Mouse (Mus musculus) liver, embryonic 13.5 days (tissue): ENCODE data around the gene Prok1. TPM values are rescaled to one million over a fixed set of nuclear protein-coding genes. Genes with fewer than 3 reads are reported as not detected.
A peak's percentile ranks its signal among the peaks of the same experiment; 100 is the strongest.

Experiments used
- ATAC-seq: fragments of 200-750 bp; cut with Nextera tagmentation; 2 replicates; pipeline ENCODE4 v1.8.0; 2017; ENCODE audit warnings: low read depth, mild to moderate bottlenecking, moderate number of reproducible peaks, moderate library complexity
- DNase-seq: peaks from one replicate; pipeline ENCODE4 v3.0.0; 2022
- H3K27ac ChIP-seq: fragments of 300-500 bp; sonication (generic); 2 replicates; pipeline ENCODE4 v1.5.1; 2015; ENCODE audit warnings: moderate library complexity, mild to moderate bottlenecking, inconsistent platforms
- H3K27me3 ChIP-seq: fragments of 300-500 bp; sonication (generic); 2 replicates; pipeline ENCODE4 v1.6.1; 2015; ENCODE audit warnings: mild to moderate bottlenecking, inconsistent platforms
- H3K36me3 ChIP-seq: fragments of 300-500 bp; sonication (generic); 2 replicates; pipeline ENCODE4 v1.6.1; 2015; ENCODE audit warnings: mild to moderate bottlenecking, inconsistent platforms
- H3K4me1 ChIP-seq: fragments of 300-500 bp; sonication (generic); replicated peaks from 2 replicates; pipeline ENCODE4 v1.6.1; 2015; ENCODE audit warnings: inconsistent platforms
- H3K4me2 ChIP-seq: fragments of 300-500 bp; sonication (generic); 2 replicates; pipeline ENCODE4 v1.6.1; 2015; ENCODE audit warnings: inconsistent platforms, mild to moderate bottlenecking, moderate library complexity
- H3K4me3 ChIP-seq: fragments of 300-500 bp; sonication (generic); replicated peaks from 2 replicates; pipeline ENCODE4 v1.5.1; 2015; ENCODE audit warnings: mild to moderate bottlenecking, inconsistent platforms
- H3K9ac ChIP-seq: fragments of 300-500 bp; sonication (generic); 2 replicates; pipeline ENCODE4 v1.6.1; 2015; ENCODE audit warnings: mild to moderate bottlenecking, inconsistent platforms
- H3K9me3 ChIP-seq: fragments of 300-500 bp; sonication (generic); replicated peaks from 2 replicates; pipeline ENCODE4 v1.6.1; 2016; ENCODE audit warnings: inconsistent platforms
- WGBS: fragments of 180-500 bp; shearing (Covaris S2); methylation state at CpG from one replicate; pipeline ENCODE4 v1.1.7; 2015; ENCODE audit not compliant: insufficient replicate concordance; 5-methylcytosine and 5-hydroxymethylcytosine counted together
- polyA plus RNA-seq: library from polyadenylated mRNA; unstranded; fragments of >200 nt; fragmentation: Nextera tagmentation; extraction: Ambion mirVana; gene quantifications from 2 replicates; pipeline ENCODE4 v1.2.1, GENCODE M21; 2015

Gene Prok1
- polyA plus RNA-seq, 1 experiment from 2014 or later: not detected

DNA sequence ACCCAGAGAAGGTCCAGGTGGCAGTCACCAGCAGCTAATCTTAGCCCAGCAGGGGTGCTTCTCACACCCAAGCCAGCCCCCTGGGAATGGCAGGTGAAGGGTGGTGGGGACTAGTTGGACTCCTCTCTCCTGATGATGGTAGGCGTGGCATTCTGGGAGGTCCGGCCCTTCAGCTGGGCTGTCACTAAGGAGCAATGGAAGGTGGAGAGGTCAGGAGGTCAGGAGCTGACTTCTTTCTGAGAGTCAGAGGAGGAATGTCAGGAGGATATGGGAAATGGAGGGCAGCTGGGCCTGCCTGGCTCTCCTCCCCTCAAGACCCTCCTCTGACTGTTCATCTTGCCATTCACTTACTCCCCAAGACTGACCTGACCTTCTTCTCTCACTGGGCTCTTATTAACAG is 1.5 kb downstream of the Prok1 start:
- no peak for ATAC-seq
- no peaks in the 10 kb centered on the region for H3K4me1 ChIP-seq
- DNase-seq: no peak
- H3K27ac ChIP-seq: no peak overlapping the region
- H3K9ac ChIP-seq: no peak overlapping the region
- H3K27me3 ChIP-seq: peaks cover 3% of the 10 kb centered on the region
- WGBS: 65% methylated on average over 2 of the region's 2 CpGs
- H3K4me2 ChIP-seq: no peak overlapping the region
- no peak overlapping the region for H3K4me3 ChIP-seq
- H3K36me3 ChIP-seq: no peaks in the 10 kb centered on the region
- H3K9me3 ChIP-seq: no peaks in the 10 kb centered on the region

DNA sequence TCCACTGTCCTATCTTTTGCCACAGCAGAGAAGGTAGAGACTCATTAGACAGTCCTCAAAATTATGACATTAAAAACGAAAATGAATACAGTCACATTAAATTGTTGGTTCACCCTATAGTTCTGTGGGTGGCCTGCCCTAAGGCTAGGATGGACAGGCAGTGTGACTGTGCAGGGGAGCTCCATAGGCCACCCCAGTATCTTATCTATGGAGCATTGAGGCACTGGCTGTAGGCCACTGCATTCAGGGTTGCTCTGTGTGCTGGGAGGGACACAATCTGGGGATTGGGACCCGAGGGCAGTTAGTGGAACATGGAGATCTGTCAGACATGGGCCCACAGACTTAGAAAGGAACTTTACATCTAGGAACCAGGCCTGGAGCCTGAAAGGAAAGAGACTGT is 5.6 kb downstream of the Prok1 start:
- H3K4me1 ChIP-seq: peaks cover 3% of the 10 kb centered on the region; the same call in 1 of the 2 replicates
- no peak overlapping the region for H3K4me3 ChIP-seq
- H3K36me3 ChIP-seq: no peaks in the 10 kb centered on the region
- H3K27me3 ChIP-seq: peaks cover 6% of the 10 kb centered on the region; the same call in 1 of the 2 replicates
- no peaks in the 10 kb centered on the region for H3K9me3 ChIP-seq
- ATAC-seq (no peak), DNase-seq (no peak)
- WGBS: 18% methylated on average over 2 of the region's 2 CpGs
- H3K9ac ChIP-seq: no peak overlapping the region
- H3K4me2 ChIP-seq: no peak overlapping the region
- H3K27ac ChIP-seq: no peak overlapping the region

DNA sequence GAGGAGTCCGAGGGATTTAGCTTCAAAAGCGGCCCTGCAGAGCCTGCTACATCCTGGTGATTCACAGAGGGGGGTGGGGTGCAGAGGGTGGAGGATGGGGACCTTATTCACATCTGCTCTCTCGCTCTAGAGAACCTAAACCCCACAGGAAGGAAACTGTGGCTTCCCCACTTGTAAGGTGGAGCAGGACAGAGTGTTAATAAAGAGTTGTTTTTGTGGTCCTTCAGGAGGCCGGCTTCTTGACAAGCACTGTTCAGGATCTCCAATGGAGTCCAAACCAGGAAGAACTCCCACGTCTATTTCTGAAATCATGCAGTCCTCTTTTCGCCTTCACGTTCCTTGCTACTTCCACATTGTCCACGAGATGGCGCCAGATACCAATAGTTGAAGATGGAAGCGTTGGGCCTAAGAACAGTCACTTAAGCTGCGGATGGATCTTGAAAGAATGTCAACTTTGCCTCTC is 6.1 kb downstream of the Prok1 start:
- Histone ChIP-seq H3K4me1 (peaks cover 3% of the 10 kb centered on the region; the same call in 1 of the 2 replicates), H3K4me3 (no peak overlapping the region), H3K9me3 (no peaks in the 10 kb centered on the region), H3K36me3 (no peaks in the 10 kb centered on the region), H3K4me2 (no peak overlapping the region), H3K27me3 (peaks cover 6% of the 10 kb centered on the region; the same call in 1 of the 2 replicates), H3K9ac (no peak overlapping the region), H3K27ac (no peak overlapping the region)
- ATAC-seq (no peak), DNase-seq (peak; percentile 38)
- WGBS: 6% methylated on average over 11 of the region's 11 CpGs

DNA sequence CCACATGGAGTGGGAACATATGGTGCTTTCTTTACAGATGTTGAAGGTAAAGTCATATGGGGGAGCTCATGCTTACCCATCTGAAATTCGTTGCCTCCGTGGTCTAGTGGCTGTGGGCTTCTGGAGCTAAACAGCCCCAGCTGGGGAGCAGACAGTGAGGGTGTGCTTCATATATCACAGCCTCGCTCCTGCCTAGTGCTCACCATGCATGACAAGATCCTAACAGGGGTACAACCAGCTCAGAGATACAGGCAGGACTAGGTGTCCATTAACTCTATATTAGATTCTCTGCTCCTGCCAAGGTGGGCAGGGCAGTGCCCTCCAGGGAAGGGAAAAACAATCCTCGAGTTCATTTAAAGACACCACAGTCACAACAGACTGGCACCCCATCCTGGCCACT is 8.3 kb downstream of the Prok1 start:
- no peaks in the 10 kb centered on the region for H3K9me3 ChIP-seq
- ATAC-seq (no peak), DNase-seq (no peak)
- no peaks in the 10 kb centered on the region for H3K36me3 ChIP-seq
- WGBS: 41% methylated on average over 4 of the region's 4 CpGs
- H3K4me2 ChIP-seq: no peak overlapping the region
- H3K27me3 ChIP-seq: peaks cover 6% of the 10 kb centered on the region; the same call in 1 of the 2 replicates
- no peak overlapping the region for H3K9ac ChIP-seq
- H3K4me1 ChIP-seq: peaks cover 3% of the 10 kb centered on the region; the same call in 1 of the 2 replicates
- no peak overlapping the region for H3K27ac ChIP-seq
- no peak overlapping the region for H3K4me3 ChIP-seq

DNA sequence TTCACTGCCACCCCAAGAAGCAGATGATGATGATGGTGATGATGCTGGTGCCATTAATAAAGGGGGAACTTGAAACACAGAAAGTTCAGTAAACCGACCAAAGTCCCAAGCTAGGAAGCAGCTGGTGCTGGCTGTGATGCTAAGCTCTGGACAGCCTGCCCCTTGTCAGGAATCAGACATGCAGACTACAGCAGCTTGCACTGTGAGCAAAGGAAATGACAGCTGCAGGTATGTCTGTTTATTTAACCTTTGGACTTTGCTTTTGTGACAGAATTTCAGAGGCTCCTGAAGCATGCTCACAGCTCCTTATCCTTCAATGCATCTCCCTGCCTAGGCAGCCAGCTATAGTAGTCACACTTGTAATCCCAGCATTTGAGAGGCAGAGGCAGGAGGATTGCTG is 9.0 kb downstream of the Prok1 start, which contains the start of gene A630076J17Rik:
A630076J17Rik (plus strand) TSS at position 88 of the 400 bp plus-strand sequence.
- ATAC-seq (no peak), DNase-seq (no peak)
- 11% methylated on average over 1 of the region's 1 CpGs for whole genome bisulfite sequencing
- Histone ChIP-seq H3K36me3 (no peaks in the 10 kb centered on the region), H3K4me2 (no peak within 1 kb of the TSS), H3K9me3 (no peaks in the 10 kb centered on the region), H3K27ac (no peak within 1 kb of the TSS), H3K9ac (no peak within 1 kb of the TSS), H3K27me3 (peaks cover 6% of the 10 kb centered on the region; the same call in 1 of the 2 replicates), H3K4me3 (no peak within 1 kb of the TSS), H3K4me1 (peaks cover 3% of the 10 kb centered on the region; the same call in 1 of the 2 replicates)

DNA sequence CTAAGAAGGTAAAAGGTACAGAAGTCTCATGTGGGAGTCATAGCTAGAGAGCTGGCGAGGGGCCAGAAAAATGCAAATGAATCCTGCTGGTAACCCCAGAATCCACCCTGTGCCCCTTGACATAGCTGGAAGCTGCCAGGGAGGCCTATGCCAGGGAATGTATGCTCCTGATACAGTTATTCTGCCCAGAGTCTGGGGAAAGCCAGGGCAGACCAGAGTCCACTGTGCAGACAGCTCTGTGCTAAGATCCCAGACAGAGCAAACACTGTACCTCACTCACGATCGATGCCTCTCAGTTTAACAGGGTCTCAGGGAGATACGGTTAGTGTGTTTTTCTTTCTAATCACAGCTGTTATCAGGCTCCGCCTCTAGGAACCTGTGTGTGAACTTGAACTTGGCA is 9.7 kb downstream of the Prok1 start:
- Histone ChIP-seq H3K4me3 (no peak overlapping the region), H3K9me3 (no peaks in the 10 kb centered on the region), H3K9ac (no peak overlapping the region), H3K4me1 (peaks cover 3% of the 10 kb centered on the region; the same call in 1 of the 2 replicates), H3K36me3 (no peaks in the 10 kb centered on the region), H3K27me3 (peaks cover 6% of the 10 kb centered on the region; the same call in 1 of the 2 replicates), H3K27ac (no peak overlapping the region), H3K4me2 (no peak overlapping the region)
- ATAC-seq: peak; percentile 78
- no peak for DNase-seq
- 52% methylated on average over 5 of the region's 5 CpGs for WGBS

DNA sequence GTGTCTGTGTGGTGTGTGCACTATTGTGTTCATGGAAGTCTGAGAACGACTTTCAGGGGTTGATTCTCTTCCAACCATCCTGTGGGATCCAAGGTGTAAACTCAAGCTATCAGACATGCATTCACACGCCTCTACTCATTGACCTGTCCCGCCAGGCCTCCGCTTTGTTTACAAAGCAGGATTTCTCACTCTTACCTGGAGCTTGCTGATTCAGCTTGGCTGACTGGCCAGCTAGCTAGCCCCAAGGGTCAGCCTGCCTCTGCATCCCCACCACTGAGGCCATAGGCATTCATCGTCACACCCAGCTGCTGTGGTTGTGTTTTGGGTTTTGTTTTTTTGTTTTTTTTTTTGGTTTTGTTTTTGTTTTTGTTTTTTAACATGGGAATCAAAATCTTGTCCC is 10.3 kb downstream of the Prok1 start:
- no peaks in the 10 kb centered on the region; the same call in 1 of the 2 replicates for H3K9me3 ChIP-seq
- H3K27me3 ChIP-seq: peaks cover 6% of the 10 kb centered on the region; the same call in 1 of the 2 replicates
- H3K27ac ChIP-seq: no peak overlapping the region
- H3K4me1 ChIP-seq: peaks cover 3% of the 10 kb centered on the region; the same call in 1 of the 2 replicates
- no peak for ATAC-seq
- H3K9ac ChIP-seq: no peak overlapping the region
- H3K4me2 ChIP-seq: no peak overlapping the region
- H3K4me3 ChIP-seq: no peak overlapping the region
- no peaks in the 10 kb centered on the region for H3K36me3 ChIP-seq
- WGBS: 54% methylated on average over 5 of the region's 5 CpGs
- DNase-seq: no peak

DNA sequence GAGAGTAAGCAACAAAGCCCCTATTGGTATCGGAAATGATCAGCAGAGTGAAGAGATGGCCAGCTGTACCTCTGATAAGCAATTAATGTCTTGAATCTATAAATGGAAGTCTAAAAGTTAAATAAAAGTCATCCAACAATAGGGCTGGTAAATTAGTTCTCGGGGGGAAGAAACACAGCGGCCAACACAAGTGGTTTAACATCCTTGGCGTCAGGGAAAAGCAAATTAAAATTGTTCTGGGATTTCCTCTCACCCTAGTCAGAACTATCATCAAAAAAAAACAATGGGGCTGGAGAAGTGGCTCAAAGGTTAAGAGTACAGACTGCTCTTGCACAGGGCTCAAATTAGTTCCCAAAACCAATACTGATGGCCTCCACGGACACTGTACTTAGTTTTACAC is 13.7 kb downstream of the Prok1 start:
- no peak for DNase-seq
- no peaks in the 10 kb centered on the region; the same call in 1 of the 2 replicates for H3K9me3 ChIP-seq
- H3K4me3 ChIP-seq: no peak overlapping the region
- peaks cover 3% of the 10 kb centered on the region; the same call in 1 of the 2 replicates for H3K4me1 ChIP-seq
- H3K4me2 ChIP-seq: no peak overlapping the region
- 63% methylated on average over 5 of the region's 5 CpGs for WGBS
- H3K27me3 ChIP-seq: no peaks in the 10 kb centered on the region
- no peak overlapping the region for H3K27ac ChIP-seq
- no peak overlapping the region for H3K9ac ChIP-seq
- ATAC-seq: no peak
- no peaks in the 10 kb centered on the region for H3K36me3 ChIP-seq

DNA sequence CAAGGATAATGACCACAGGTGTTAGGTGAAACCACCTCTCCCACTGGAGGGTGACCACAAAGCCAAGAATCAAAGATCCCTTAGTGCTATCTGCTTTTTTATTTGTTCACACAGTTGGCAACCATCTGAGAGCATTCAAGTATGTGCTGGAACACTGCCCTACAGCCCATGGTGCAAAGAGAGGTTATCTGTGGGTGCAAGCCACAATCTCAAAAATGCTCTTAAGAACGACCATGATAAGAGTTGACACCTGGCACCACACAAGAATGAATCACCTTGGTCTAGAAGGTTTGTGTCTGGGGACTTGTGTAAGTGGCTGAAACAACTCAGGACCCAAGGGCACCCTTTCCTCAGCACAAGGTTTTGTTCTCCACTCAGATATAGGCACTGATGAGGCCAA is 16.3 kb downstream of the Prok1 start:
- DNase-seq: no peak
- no peaks in the 10 kb centered on the region for H3K4me1 ChIP-seq
- 46% methylated on average over 1 of the region's 1 CpGs for WGBS
- H3K27me3 ChIP-seq: no peaks in the 10 kb centered on the region
- no peak overlapping the region for H3K9ac ChIP-seq
- H3K4me2 ChIP-seq: no peak overlapping the region
- no peaks in the 10 kb centered on the region for H3K36me3 ChIP-seq
- no peaks in the 10 kb centered on the region; the same call in 1 of the 2 replicates for H3K9me3 ChIP-seq
- H3K27ac ChIP-seq: no peak overlapping the region
- no peak for ATAC-seq
- H3K4me3 ChIP-seq: no peak overlapping the region

DNA sequence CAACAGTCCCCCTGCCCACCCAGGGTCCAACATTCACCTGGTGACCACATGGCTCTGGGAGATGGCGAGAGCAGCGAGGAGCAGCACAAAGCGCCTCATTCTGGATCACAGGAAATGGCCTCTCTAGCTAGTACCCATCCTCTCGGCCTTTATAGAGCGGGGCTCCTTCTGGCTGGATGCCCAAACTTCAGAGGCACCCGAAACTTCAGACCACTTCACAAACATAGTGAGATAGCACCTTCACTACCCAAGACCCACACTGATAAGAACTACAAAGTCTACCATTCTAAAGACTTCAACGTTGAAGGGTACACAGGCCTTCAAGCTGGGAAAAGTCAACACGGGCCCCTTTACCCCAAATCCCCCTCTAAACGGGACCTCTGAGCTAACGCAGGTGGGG is 17.9 kb downstream of the Prok1 start, which contains the start of gene Cym:
Cym (minus strand) TSS at position 125 of the 400 bp plus-strand sequence.
- no peaks in the 10 kb centered on the region for H3K27me3 ChIP-seq
- no peak within 1 kb of the TSS for H3K4me2 ChIP-seq
- H3K9ac ChIP-seq: no peak within 1 kb of the TSS
- H3K4me1 ChIP-seq: no peaks in the 10 kb centered on the region
- H3K4me3 ChIP-seq: no peak within 1 kb of the TSS
- H3K36me3 ChIP-seq: no peaks in the 10 kb centered on the region
- H3K27ac ChIP-seq: no peak within 1 kb of the TSS
- H3K9me3 ChIP-seq: no peaks in the 10 kb centered on the region; the same call in 1 of the 2 replicates
- WGBS: 59% methylated on average over 10 of the region's 10 CpGs
- DNase-seq (no peak), ATAC-seq (no peak)

DNA sequence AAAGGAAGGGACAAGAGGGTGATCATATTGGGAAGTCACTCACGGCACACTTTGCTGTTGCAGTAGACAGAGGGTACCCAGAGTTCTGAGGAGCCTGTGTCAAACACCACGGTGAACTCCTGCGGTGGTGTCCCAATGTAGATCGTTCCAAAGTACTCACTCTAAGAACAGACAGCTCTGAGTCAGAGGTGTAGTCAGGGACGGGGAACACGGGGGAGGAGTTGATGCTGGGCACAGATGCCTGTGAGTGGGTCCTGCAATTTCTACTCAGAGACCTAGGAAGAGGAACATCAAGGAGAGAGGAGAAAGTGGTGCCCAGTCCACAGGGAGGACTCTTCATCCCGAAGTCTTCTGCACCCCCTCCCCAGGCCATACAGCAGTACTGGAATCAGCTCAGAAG is 20.9 kb downstream of the Prok1 start:
- ATAC-seq (no peak), DNase-seq (no peak)
- Histone ChIP-seq H3K9me3 (no peaks in the 10 kb centered on the region), H3K4me1 (no peaks in the 10 kb centered on the region), H3K36me3 (no peaks in the 10 kb centered on the region), H3K27me3 (no peaks in the 10 kb centered on the region), H3K4me3 (no peak overlapping the region), H3K9ac (no peak overlapping the region), H3K27ac (no peak overlapping the region), H3K4me2 (no peak overlapping the region)
- WGBS: 68% methylated on average over 7 of the region's 7 CpGs

DNA sequence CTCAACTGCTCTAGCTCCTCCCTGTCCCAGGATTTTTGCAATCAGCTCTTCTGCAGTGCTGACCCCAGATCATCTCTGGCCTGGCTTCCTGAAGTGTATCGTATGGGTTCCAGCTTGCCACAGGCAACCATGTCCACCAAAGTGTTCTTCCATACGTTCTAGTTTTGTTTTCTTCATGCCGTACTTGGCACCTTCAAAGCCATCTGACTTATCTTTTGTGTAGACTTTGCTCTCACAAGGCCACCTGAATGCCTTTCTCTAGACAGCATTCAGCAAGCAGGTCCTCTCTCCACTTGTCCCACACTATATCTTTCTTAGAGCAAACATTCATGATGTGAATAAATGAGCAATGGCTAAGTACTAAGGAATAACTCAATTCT is 22.4 kb downstream of the Prok1 start:
- Histone ChIP-seq H3K27ac (no peak overlapping the region), H3K4me1 (no peaks in the 10 kb centered on the region), H3K9me3 (no peaks in the 10 kb centered on the region), H3K9ac (no peak overlapping the region), H3K27me3 (no peaks in the 10 kb centered on the region), H3K4me2 (no peak overlapping the region), H3K4me3 (no peak overlapping the region), H3K36me3 (no peaks in the 10 kb centered on the region)
- ATAC-seq: no peak
- DNase-seq: no peak
- 71% methylated on average over 3 of the region's 3 CpGs for WGBS
